Mouse (Mus musculus): Measurements from ENCODE around the gene Rnf11.

Gene Rnf11

GRCm38 (mm10) chr4:109444471-109444870, 40.1 kb downstream of the Rnf11 start:
- no peak for DNase-seq

GRCm38 (mm10) chr4:109442649-109443048, 41.9 kb downstream of the Rnf11 start:
- DNase-seq: no peak

- DNase-seq: no peak
These were observed 42.4 kb downstream of the Rnf11 start for GRCm38 (mm10) chr4:109442126-109442525.

DNA sequence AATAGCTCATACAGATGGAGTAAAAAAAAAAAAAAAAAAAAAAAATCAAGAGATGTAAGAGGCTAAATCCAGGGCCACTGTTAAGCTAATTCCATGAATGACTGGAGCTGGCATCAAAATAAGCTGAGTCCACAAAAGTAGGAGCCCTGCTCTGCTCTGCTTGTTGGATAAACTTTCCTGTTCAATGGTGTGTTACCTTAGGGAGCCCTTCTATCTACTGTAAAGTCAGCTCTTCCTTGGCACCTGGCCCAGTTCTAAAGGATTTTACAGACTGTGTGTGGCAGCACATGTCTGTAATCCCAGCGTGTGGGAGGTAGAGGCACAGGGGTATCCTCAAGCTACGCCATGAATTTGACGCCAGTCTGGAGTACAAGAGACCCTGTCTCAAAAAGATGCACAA, 43.5 kb downstream of the Rnf11 start:
- DNase-seq: no peak

GRCm38 (mm10) chr4:109440381-109440780, 44.1 kb downstream of the Rnf11 start:
- DNase-seq: no peak

DNA sequence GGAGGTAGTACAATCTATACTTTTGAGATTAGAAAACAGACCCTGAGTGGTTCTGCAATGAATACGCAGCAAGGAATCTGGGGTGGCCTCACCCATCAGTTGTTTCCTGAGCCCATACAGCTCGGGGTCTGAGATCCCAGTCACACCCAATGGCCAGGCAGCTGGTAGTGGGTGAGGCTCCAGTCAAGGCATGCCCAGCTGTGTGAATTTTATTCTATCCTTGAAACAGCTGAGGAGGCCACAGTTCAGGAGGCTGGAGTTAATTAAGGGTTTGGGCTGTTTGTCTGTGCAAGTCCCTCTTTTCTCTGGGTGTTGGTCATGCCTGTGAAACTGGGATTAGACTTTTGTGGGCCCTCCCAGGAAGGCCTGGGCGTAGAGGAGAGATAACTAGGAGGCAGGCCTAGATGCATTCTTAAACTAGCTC, 44.7 kb downstream of the Rnf11 start:
- no peak for DNase-seq

DNA sequence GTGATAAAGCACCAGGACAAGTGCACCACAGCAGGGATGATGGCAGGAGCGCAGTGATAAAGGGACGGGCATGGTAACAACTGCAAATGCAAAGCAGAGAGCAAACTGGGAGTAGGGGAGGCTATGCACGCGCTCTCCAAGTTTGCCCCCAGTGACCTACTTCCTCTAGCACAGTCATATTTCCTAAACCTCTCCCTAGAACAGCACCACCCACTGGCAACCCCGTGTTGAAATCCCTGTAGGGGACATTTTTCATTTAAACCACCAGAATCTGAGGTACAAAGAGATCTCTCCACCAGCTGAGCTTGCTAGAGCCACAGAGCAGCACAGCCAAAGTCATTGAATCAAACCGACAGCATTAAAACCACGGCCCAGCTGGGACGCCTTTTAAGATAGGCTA, 45.4 kb downstream of the Rnf11 start:
- DNase-seq: no peak

DNA sequence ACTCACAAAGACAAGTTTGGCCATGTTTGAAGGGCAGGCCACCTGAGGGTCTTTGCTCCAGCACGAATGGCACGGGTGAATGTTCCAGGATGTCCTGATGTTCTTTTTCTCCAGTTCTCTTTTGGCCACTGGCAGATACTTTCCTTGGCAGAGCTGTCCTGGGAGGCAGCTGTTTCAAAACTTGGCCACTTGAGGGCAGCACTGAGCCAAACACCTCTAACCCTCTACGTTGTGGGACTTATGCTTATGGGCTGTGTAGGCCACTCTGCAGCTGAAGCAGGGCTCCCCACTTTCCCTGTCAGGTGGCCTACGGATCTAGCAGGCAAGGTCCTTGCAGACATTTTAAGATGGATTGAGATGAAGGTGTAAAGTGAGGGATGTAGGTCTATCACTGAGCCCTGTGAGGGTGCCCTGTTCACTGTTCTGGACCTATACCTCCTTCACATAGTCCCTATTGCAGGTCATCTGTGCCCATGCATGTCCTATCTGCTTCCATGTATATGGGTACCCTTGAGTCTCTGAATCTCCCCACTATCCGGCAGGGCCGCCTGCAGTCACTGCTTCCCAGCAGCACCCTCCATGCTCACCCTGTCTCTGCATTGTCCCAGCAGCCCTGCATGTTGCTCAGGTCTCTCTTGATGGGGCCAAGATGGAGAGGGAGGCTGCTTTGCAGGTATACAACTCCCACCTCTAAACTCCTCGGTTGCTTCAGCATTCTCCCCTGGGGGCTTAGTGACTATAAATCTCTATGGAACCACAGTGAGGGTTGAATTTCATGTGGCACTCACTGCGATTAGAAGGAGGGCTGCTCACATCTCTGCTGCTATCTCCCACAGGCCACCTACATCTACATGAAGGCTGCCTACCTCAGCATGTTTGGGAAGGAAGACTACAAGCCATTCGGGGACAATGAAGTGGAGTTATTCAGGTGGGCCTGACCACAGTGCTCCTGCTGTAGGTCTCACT, 46.3 kb downstream of the Rnf11 start:
- DNase-seq: peak; percentile 71

- no peak for DNase-seq
These were observed 50.3 kb downstream of the Rnf11 start for GRCm38 (mm10) chr4:109434256-109434655.

DNA sequence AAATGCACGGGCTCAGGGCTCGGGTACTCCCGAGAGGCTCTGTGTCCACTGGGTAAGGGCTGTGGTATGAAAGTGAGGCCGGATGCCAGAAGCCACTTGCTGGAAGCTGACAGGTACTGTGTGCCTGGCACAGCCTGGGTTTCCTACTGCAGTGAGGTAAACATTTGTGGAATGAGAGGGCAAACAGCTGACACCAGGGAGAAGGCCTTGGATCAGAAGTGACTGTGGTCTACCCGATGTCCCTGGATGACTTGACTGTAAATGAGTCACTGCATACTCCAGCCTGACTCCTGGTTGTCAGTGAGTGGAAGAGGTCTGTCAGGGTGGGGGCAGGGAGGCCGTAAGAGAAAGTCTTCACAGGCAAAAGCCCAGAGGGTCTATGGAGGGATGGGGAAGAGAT, 50.9 kb downstream of the Rnf11 start:
- DNase-seq: no peak

- no peak for DNase-seq
These were observed 51.7 kb downstream of the Rnf11 start for GRCm38 (mm10) chr4:109432668-109433375.

DNA sequence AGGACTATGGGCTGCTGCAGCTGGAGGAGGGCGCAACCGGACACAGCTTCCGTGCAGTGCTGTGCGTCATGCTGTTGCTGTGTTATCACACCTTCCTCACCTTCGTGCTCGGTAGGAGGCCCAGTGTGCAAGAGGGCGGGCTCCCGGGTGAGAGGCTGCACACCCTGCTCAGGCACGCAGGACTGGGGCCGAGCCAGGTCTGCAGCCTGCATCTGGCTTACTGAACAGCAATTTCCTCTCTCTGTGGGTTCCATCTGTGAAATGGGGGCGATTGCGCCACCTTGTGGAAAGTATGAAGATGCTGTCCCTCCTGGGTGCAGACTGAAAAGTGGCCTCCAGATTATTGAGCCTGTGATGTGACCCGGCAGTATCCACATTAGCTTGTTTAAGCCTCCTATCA, 53.7 kb downstream of the Rnf11 start:
- DNase-seq: peak; percentile 35

GRCm38 (mm10) chr4:109430250-109430649, 54.3 kb downstream of the Rnf11 start:
- DNase-seq: no peak

- DNase-seq: no peak
These were observed 57.5 kb downstream of the Rnf11 start for GRCm38 (mm10) chr4:109427058-109427457.

GRCm38 (mm10) chr4:109423438-109423837, 61.1 kb downstream of the Rnf11 start:
- no peak for DNase-seq

- no peak for DNase-seq
These were observed 62.1 kb downstream of the Rnf11 start for GRCm38 (mm10) chr4:109422436-109422835.

DNA sequence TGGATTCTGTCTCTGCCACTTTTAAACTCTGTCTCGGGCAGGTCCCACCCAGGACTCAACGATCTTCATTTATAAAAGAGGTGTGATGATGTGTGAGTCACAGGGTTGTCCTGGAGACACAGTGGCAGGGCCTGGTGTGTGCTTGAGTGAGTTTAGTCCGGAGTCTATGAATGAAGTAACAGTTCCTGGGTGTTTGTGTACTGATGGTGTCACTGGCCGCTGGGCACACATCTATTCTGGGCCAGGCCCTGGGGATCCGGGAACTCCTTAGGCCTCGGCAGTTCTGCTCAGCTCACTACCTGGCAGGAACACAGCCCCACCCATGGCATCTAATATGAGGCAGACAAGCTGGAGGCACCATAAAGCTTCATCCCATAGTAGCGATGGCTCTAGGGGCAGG, 62.9 kb downstream of the Rnf11 start:
- DNase-seq: no peak

DNA sequence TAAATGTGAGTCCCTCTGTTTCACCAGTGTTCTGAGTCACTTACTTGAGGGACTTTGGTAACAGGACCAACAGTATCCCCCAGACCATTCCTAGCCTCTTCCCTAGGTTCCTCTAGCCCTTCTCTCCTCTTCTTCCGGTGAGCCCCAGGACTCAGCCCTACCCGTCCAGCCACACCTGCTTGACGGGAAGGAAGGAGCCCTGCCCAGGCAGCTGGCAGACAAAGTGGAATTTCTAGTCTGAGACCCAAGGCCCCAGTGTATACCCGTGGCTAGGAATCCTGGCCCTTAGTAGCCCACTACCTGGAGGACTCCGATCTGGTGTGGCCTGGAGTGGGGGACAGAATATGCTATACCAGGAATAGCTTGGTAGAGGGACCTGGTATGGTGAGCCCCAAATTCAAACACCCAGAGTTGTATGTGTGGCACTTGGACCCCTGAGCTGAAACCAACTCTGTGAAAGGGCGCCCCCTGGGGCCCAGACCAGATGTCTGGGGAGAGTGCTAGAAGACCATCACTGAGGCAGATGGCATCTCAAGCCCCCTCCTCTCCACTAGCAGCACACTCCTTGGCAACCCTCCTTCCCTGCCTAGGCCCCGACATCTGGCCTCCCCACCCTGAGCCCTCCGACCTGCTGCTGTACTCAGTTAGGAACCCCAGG, 64.3 kb downstream of the Rnf11 start:
- DNase-seq: no peak

GRCm38 (mm10) chr4:109419563-109419962, 65.0 kb downstream of the Rnf11 start:
- no peak for DNase-seq

DNA sequence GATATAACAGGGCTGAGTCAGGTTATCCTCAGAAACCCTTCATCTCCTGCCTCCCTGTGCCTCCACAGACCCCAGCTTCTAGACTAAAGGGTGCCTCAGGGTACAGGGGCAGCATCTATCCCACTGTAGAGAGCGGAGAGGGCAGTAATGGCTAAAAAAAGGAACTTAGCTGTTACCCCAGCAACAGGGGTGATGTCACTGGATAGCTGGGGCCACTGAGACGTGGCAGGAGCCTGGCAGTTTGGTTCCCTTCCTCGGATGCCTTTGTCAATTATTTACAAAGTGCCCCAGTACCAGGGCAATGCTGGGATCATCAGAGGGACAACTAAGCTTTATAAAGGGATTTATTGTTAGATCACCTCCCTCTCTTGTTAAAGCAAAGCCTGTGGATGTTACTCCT, 65.5 kb downstream of the Rnf11 start:
- no peak for DNase-seq

DNA sequence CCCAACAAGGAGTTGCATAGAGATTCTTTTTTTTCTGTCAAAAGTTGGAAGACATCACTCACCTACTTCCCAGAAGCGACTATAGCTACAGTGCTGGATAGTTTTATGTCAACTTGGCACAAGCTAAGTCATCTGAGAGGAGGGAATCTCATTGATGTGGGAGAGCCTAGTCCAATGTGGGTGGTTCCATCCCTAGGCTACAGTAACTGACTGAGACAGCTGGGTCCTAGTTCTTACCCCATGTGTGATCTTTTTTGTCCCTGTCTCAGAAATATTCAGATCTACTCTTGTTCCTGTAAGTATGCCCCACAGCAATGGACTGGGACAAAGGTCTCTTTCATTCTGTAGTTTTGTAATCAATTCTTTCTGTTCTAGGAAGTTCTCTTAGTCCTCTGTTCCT, 66.5 kb downstream of the Rnf11 start:
- DNase-seq: no peak

- DNase-seq: no peak
These were observed 72.3 kb downstream of the Rnf11 start for GRCm38 (mm10) chr4:109412233-109412632.

DNA sequence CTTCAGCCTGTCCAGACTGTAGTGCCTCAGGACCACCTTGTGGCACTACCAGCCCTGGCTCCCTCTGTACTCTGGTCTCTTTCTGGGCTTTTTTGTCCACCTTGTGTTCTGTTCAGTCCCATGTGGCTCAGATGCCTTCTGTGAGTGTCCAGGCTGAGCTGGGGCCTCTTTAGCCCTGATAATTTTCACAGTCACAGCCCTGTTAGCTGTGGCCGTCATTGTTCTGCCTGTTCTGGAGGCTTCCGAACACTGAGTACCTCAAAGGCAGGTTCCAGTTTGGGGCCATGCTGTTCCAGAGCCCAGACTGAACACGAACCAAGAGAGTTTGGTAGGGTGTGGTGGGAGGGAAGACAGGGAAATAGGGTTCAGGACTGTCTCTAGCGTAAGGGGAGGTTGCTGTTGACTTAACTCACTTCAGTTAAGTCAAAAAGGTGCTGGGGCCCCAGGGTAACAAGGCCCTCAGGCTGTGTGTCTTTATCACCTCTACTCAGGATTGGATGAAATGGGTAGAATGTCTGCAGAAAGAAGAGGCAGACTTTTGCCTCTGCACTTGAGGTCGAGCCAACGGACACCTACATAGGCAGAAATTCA, 73.1 kb downstream of the Rnf11 start:
- DNase-seq: no peak

Measured in right cerebral cortex, postnatal 4 days (tissue).